Mouse (Mus musculus): ENCODE measurements around the gene Mpp3. TPM values are rescaled to one million over a fixed set of nuclear protein-coding genes. Genes with fewer than 3 reads are reported as not detected.

Mpp3 gene
- polyA plus RNA-seq, 1 experiment: 2.1 TPM

DNA sequence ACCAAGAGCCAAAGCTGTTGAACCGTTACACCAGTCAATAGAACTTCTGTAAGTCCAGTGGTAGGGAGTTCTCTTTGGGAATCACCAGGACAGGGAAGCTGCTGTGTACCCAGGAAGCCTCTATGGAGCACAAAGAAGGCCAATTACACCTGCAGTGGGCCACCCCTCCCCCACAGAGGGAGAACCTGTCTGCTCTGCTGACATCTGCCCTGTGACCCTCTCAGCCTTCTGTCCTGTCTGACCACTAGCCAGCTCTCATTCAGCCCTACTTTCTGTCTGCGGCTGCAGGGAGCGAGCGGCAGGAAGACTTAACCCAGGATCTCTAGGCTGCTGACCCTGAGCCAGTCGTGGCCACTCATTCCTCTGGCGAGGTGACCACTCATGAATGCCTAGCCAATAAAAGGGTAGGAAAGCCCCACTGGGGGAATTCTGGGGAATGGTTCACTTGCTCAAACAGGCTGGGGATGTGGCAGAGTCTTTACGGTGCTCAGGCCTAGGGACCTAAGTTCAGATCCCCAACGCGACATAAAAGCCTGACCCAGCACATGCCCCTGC is 47.6 kb downstream of the Mpp3 start:
- no peaks in the 10 kb centered on the region for H3K27me3 ChIP-seq (ENCODE audit: control insufficient read depth, insufficient read depth, insufficient read length)
- H3ac ChIP-seq (ENCODE audit: control insufficient read depth, insufficient read length): no peak overlapping the region
- peaks cover 12% of the 10 kb centered on the region for H3K79me2 ChIP-seq (ENCODE audit: control insufficient read depth, insufficient read depth)
- no peak for TF ChIP-seq USF1 (IDR thresholded peaks at IDR 0.05; ENCODE audit: low read depth)
- no peak for TF ChIP-seq CEBPB (IDR thresholded peaks at IDR 0.05; ENCODE audit: insufficient read depth, poor library complexity, severe bottlenecking)
- no peak for TF ChIP-seq POLR2AphosphoS2 (IDR thresholded peaks at IDR 0.05; ENCODE audit: insufficient read length, low read depth)
- peaks cover 15% of the 10 kb centered on the region for H3K36me3 ChIP-seq (ENCODE audit: control insufficient read depth, insufficient read depth)
- no peak overlapping the region for H3K4me3 ChIP-seq
- H3K4me2 ChIP-seq (ENCODE audit: low read depth): no peak overlapping the region

DNA sequence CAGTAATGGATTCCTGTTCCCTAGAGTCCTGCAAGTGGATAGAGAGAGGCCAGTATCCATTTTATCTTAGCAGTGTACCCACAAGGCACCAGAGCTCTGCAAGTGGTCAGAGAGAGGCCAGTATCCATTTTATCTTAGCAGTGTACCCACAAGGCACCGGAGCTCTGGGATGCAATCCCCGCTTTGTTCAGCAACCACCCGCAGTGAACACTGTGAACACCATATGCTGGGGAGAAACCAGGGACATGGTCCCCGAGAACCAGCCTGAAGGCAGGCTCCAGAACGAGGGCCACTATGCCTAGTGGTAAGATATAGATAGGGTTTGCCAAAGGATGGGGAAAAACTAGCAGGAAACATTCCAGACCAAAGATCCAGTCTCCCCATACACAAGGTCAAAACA is 49.1 kb downstream of the Mpp3 start:
- TF ChIP-seq MYOG (IDR thresholded peaks at IDR 0.05; ENCODE audit: control insufficient read depth in 1 of 3, insufficient read depth in 1 of 3, insufficient read length in 2 of 3, low read depth in 2 of 3) (no peak), USF1 (IDR thresholded peaks at IDR 0.05; ENCODE audit: low read depth) (no peak), TCF3 (IDR thresholded peaks at IDR 0.05; ENCODE audit: insufficient read length, low read depth) (no peak), MYOD1 (IDR thresholded peaks at IDR 0.05; ENCODE audit: control insufficient read depth in 1 of 3, insufficient read length in 2 of 3, low read depth in 2 of 3) (no peak)
- Histone ChIP-seq H3K79me2 (ENCODE audit: control insufficient read depth, insufficient read depth) (peaks cover 12% of the 10 kb centered on the region), H3K36me3 (ENCODE audit: control insufficient read depth, insufficient read depth) (peaks cover 20% of the 10 kb centered on the region), H3K27me3 (ENCODE audit: control insufficient read depth, insufficient read depth, insufficient read length) (no peaks in the 10 kb centered on the region), H3K4me3 (no peak overlapping the region), H3K4me2 (ENCODE audit: low read depth) (no peak overlapping the region), H3ac (ENCODE audit: control insufficient read depth, insufficient read length) (no peak overlapping the region)

DNA sequence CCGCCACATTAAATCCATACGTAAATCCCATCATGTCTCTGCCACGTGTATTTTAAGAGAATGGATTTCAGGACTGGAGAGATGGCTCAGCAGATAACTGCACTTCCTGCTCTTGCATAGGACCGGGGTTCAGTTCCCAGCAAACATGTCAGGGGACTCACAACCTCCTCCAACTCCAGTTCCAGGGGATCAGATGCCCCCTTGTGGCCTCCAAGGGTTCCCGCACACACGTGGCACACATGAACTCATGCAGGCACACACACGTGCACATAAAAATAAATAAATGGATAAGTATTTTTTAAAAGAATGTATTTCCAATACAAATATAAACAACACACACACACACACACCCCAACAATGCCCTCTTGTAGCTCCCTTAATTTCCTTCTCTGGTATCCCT is 51.3 kb downstream of the Mpp3 start:
- no peak overlapping the region for H3K4me2 ChIP-seq (ENCODE audit: low read depth)
- no peak overlapping the region for H3K4me3 ChIP-seq
- no peaks in the 10 kb centered on the region for H3K27me3 ChIP-seq (ENCODE audit: control insufficient read depth, insufficient read depth, insufficient read length)
- H3K79me2 ChIP-seq (ENCODE audit: control insufficient read depth, insufficient read depth): no peaks in the 10 kb centered on the region
- H3K36me3 ChIP-seq (ENCODE audit: control insufficient read depth, insufficient read depth): peaks cover 27% of the 10 kb centered on the region
- TF ChIP-seq POLR2A (IDR thresholded peaks at IDR 0.05; ENCODE audit: insufficient read length, low read depth) (no peak), CEBPB (IDR thresholded peaks at IDR 0.05; ENCODE audit: insufficient read depth, poor library complexity, severe bottlenecking) (no peak), SRF (IDR thresholded peaks at IDR 0.05; ENCODE audit: control insufficient read depth, insufficient read length, low read depth) (no peak), REST (IDR thresholded peaks at IDR 0.05; ENCODE audit: insufficient read depth, insufficient read length) (no peak), MAX (IDR thresholded peaks at IDR 0.05; ENCODE audit: low read depth) (no peak), E2F4 (IDR thresholded peaks at IDR 0.05; ENCODE audit: insufficient read depth) (no peak), TCF3 (IDR thresholded peaks at IDR 0.05; ENCODE audit: insufficient read length, low read depth) (no peak), POLR2AphosphoS2 (IDR thresholded peaks at IDR 0.05; ENCODE audit: insufficient read length, low read depth) (no peak), TCF12 (IDR thresholded peaks at IDR 0.05; ENCODE audit: insufficient read depth, poor library complexity, severe bottlenecking) (no peak), MYOD1 (IDR thresholded peaks at IDR 0.05; ENCODE audit: control insufficient read depth in 1 of 3, insufficient read length in 2 of 3, low read depth in 2 of 3) (no peak), USF1 (IDR thresholded peaks at IDR 0.05; ENCODE audit: low read depth) (no peak), MYOG (IDR thresholded peaks at IDR 0.05; ENCODE audit: control insufficient read depth in 1 of 3, insufficient read depth in 1 of 3, insufficient read length in 2 of 3, low read depth in 2 of 3) (no peak)
- H3ac ChIP-seq (ENCODE audit: control insufficient read depth, insufficient read length): no peak overlapping the region

DNA sequence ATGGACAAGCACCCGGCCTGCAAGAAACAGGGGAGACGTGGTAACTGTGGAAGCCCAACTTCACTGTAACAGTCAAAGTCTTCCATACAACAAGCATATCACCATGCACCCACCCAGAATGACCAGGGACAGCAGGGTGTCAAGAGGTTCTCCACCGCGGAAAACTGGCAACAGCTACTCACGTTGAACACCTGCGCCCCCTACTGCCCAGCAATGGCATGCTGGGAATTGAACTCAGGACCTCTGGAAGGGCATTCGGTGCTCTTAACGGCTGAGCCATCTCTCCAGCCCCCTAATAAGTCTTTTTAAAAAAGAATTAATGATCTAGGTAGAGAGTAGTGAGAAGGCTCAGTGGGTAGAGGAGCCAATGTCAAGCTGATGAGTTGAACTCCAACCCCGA is 53.3 kb downstream of the Mpp3 start:
- H3K79me2 ChIP-seq (ENCODE audit: control insufficient read depth, insufficient read depth): no peaks in the 10 kb centered on the region
- peaks cover 23% of the 10 kb centered on the region for H3K36me3 ChIP-seq (ENCODE audit: control insufficient read depth, insufficient read depth)
- no peak overlapping the region for H3ac ChIP-seq (ENCODE audit: control insufficient read depth, insufficient read length)
- no peak for TF ChIP-seq SRF (IDR thresholded peaks at IDR 0.05; ENCODE audit: control insufficient read depth, insufficient read length, low read depth)
- TF ChIP-seq MYOD1 (IDR thresholded peaks at IDR 0.05; ENCODE audit: control insufficient read depth in 1 of 3, insufficient read length in 2 of 3, low read depth in 2 of 3): no peak
- no peak for TF ChIP-seq POLR2A (IDR thresholded peaks at IDR 0.05; ENCODE audit: insufficient read length, low read depth)
- TF ChIP-seq TCF12 (IDR thresholded peaks at IDR 0.05; ENCODE audit: insufficient read depth, poor library complexity, severe bottlenecking): no peak
- no peak for TF ChIP-seq MYOG (IDR thresholded peaks at IDR 0.05; ENCODE audit: control insufficient read depth in 1 of 3, insufficient read depth in 1 of 3, insufficient read length in 2 of 3, low read depth in 2 of 3)
- no peak for TF ChIP-seq CEBPB (IDR thresholded peaks at IDR 0.05; ENCODE audit: insufficient read depth, poor library complexity, severe bottlenecking)
- TF ChIP-seq E2F4 (IDR thresholded peaks at IDR 0.05; ENCODE audit: insufficient read depth): no peak
- no peak for TF ChIP-seq REST (IDR thresholded peaks at IDR 0.05; ENCODE audit: insufficient read depth, insufficient read length)
- TF ChIP-seq TCF3 (IDR thresholded peaks at IDR 0.05; ENCODE audit: insufficient read length, low read depth): no peak
- no peak for TF ChIP-seq USF1 (IDR thresholded peaks at IDR 0.05; ENCODE audit: low read depth)
- TF ChIP-seq POLR2AphosphoS2 (IDR thresholded peaks at IDR 0.05; ENCODE audit: insufficient read length, low read depth): no peak
- no peak for TF ChIP-seq MAX (IDR thresholded peaks at IDR 0.05; ENCODE audit: low read depth)
- H3K27me3 ChIP-seq (ENCODE audit: control insufficient read depth, insufficient read depth, insufficient read length): no peaks in the 10 kb centered on the region
- H3K4me3 ChIP-seq: no peak overlapping the region
- H3K4me2 ChIP-seq (ENCODE audit: low read depth): no peak overlapping the region

DNA sequence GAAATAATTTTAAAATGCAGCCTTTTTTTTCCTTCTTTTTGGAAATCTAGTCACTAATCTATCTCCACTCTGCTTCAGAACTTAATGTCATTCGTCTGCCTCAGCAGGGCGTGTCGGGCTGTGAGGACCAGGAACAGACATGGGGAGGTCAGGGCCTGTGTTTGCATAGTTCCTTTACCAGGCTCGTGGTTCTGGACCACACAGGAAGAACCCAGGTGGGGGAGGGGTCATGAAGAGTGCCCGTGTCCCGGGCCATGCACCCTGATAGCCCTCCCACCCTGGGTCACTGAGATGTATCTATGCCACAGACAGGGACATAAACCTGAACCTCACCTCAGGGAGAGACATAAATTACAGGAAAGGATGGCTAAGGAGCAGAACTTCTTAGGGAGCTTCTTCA is 54.1 kb downstream of the Mpp3 start:
- peaks cover 15% of the 10 kb centered on the region for H3K36me3 ChIP-seq (ENCODE audit: control insufficient read depth, insufficient read depth)
- H3K4me3 ChIP-seq: no peak overlapping the region
- H3K4me2 ChIP-seq (ENCODE audit: low read depth): no peak overlapping the region
- H3K79me2 ChIP-seq (ENCODE audit: control insufficient read depth, insufficient read depth): no peaks in the 10 kb centered on the region
- H3ac ChIP-seq (ENCODE audit: control insufficient read depth, insufficient read length): no peak overlapping the region
- H3K27me3 ChIP-seq (ENCODE audit: control insufficient read depth, insufficient read depth, insufficient read length): no peaks in the 10 kb centered on the region
- TF ChIP-seq POLR2AphosphoS2 (IDR thresholded peaks at IDR 0.05; ENCODE audit: insufficient read length, low read depth) (no peak), MYOD1 (IDR thresholded peaks at IDR 0.05; ENCODE audit: control insufficient read depth in 1 of 3, insufficient read length in 2 of 3, low read depth in 2 of 3) (no peak), MYOG (IDR thresholded peaks at IDR 0.05; ENCODE audit: control insufficient read depth in 1 of 3, insufficient read depth in 1 of 3, insufficient read length in 2 of 3, low read depth in 2 of 3) (no peak), POLR2A (IDR thresholded peaks at IDR 0.05; ENCODE audit: insufficient read length, low read depth) (no peak), MAX (IDR thresholded peaks at IDR 0.05; ENCODE audit: low read depth) (no peak), TCF12 (IDR thresholded peaks at IDR 0.05; ENCODE audit: insufficient read depth, poor library complexity, severe bottlenecking) (no peak), CEBPB (IDR thresholded peaks at IDR 0.05; ENCODE audit: insufficient read depth, poor library complexity, severe bottlenecking) (no peak), REST (IDR thresholded peaks at IDR 0.05; ENCODE audit: insufficient read depth, insufficient read length) (no peak), USF1 (IDR thresholded peaks at IDR 0.05; ENCODE audit: low read depth) (no peak), E2F4 (IDR thresholded peaks at IDR 0.05; ENCODE audit: insufficient read depth) (no peak), TCF3 (IDR thresholded peaks at IDR 0.05; ENCODE audit: insufficient read length, low read depth) (no peak), SRF (IDR thresholded peaks at IDR 0.05; ENCODE audit: control insufficient read depth, insufficient read length, low read depth) (no peak)
